Mouse (Mus musculus) frontal cortex, postnatal 14 days (tissue): ENCODE data around the gene Ticam1.

Experiments
- DNase-seq, 2 experiments: peaks; one replicate each; pipeline ENCODE4 v3.0.0; 2022; ENCODE audit warnings: low spot score in 2 of 2

Gene Ticam1

GRCm38 (mm10) chr17:56290388-56291170 is 14.0 kb upstream of the Ticam1 start:
- DNase-seq: peak in 1 of 2 experiments; percentile 62

- DNase-seq: no peak
Observed at GRCm38 (mm10) chr17:56289371-56290331, 13.1 kb upstream of the Ticam1 start.

- no peak for DNase-seq
Observed at GRCm38 (mm10) chr17:56288866-56289265, 12.3 kb upstream of the Ticam1 start.

GRCm38 (mm10) chr17:56287830-56288229 is 11.2 kb upstream of the Ticam1 start:
- DNase-seq: no peak

GRCm38 (mm10) chr17:56285995-56286394 is 9.4 kb upstream of the Ticam1 start:
- DNase-seq: no peak

- DNase-seq: no peak
Observed at GRCm38 (mm10) chr17:56283316-56283715, 6.7 kb upstream of the Ticam1 start.

GRCm38 (mm10) chr17:56282802-56283201 is 6.2 kb upstream of the Ticam1 start:
- DNase-seq: no peak

GRCm38 (mm10) chr17:56281193-56281592 is 4.6 kb upstream of the Ticam1 start:
- no peak for DNase-seq

GRCm38 (mm10) chr17:56279481-56280155 is 3.0 kb upstream of the Ticam1 start:
- no peak for DNase-seq

- no peak for DNase-seq
Observed at GRCm38 (mm10) chr17:56278340-56278739, 1.8 kb upstream of the Ticam1 start.

- no peak for DNase-seq
Observed at GRCm38 (mm10) chr17:56277567-56277893, 944 bp upstream of the Ticam1 start.

- no peak for DNase-seq
Observed at GRCm38 (mm10) chr17:56275842-56276480, 625 bp downstream of the Ticam1 start.

GRCm38 (mm10) chr17:56273986-56274385 is 2.6 kb downstream of the Ticam1 start:
- DNase-seq: no peak

GRCm38 (mm10) chr17:56273482-56273881 is 3.1 kb downstream of the Ticam1 start:
- no peak for DNase-seq

GRCm38 (mm10) chr17:56272644-56273043 is 3.9 kb downstream of the Ticam1 start:
- no peak for DNase-seq

GRCm38 (mm10) chr17:56271609-56272253 is 4.9 kb downstream of the Ticam1 start:
- no peak for DNase-seq

GRCm38 (mm10) chr17:56269741-56270140 is 6.8 kb downstream of the Ticam1 start:
- DNase-seq: no peak

- peak in 1 of 2 experiments; percentile 52 for DNase-seq
Observed at GRCm38 (mm10) chr17:56269153-56269630, 7.4 kb downstream of the Ticam1 start.

GRCm38 (mm10) chr17:56266271-56266670 is 10.3 kb downstream of the Ticam1 start:
- DNase-seq: peak in 1 of 2 experiments; percentile 60

- DNase-seq: no peak
Observed at GRCm38 (mm10) chr17:56265869-56266268, 10.7 kb downstream of the Ticam1 start.

GRCm38 (mm10) chr17:56265011-56265410 is 11.6 kb downstream of the Ticam1 start:
- no peak for DNase-seq
